Comparison of ENCODE assay signal across 9 mouse cellular contexts in the genomic region with DNA sequence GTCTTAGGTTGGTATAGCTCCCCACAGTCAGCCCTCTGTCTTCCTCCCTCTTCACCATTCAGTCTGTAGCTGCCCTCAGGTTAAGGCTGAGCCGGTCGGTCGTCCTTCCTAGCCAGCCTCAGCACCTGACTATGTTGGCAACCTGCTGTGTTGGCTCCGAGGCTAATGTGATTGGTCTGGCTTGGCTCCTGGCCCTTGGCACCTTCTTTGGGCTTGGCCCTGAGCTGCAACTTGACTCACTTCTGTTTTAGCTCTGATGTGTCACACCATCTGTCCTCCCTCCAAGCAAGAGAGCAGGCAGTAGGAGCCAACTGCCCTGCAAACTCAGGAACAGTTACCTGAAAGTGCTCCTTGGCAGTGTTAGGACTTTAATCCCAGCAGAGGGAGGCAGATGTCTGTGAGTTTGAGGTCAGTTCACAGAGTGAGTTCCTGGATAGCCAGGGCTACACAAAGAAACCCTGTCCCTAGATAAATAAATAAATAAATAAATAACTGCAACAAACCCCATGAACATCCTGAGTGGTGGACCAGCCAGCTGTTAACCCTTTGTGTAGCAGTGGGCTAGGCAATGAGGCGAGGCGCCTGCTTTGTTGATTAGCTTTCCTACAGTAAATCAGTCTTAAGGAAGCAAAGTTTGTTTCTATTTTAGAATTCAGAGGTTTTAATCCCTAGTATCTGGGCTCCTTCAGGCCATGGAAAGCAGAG. TPM values are rescaled to one million over a fixed set of nuclear protein-coding genes. Genes with fewer than 3 reads are reported as not detected.
DNase-seq lines count a peak whose midpoint lies in the region; ATAC-seq and TF ChIP-seq lines count a peak whose summit lies in the region.
"Had no signal": no experiment of that assay in that cellular context is flagged by ENCODE, and none has a peak within 500 bp of the region (broad histone marks: within the 10 kb centered on the region; RNA-seq: fewer than 3 reads in every experiment).

No protein-coding gene starts in this region.

- TF ChIP-seq POLR2A in spleen, adult 2 months (IDR thresholded peaks at IDR 0.05; ENCODE audit: low read depth, low read length) = no peak

- H3K4me3 ChIP-seq in heart, embryonic 11.5 days (ENCODE audit: low read depth, low read length) = no peak overlapping the region
- no peak overlapping the region for H3K4me3 ChIP-seq in spleen, adult 2 months (ENCODE audit: extremely low read depth, insufficient read depth, insufficient read length)
- H3K4me3 ChIP-seq in midbrain, embryonic 13.5 days (replicated peaks) = no peak overlapping the region
- H3K4me3 ChIP-seq: midbrain, embryonic 12.5 days had no signal

- no peak overlapping the region for H3K27ac ChIP-seq in heart, embryonic 11.5 days (ENCODE audit: low read depth, low read length)
- H3K27ac ChIP-seq in spleen, adult 2 months (ENCODE audit: insufficient read depth, low read length) = 0 out of 2 replicates have a peak overlapping the region, but pooled peaks have one; percentile 12
- no peak overlapping the region for H3K27ac ChIP-seq in midbrain, embryonic 13.5 days
- H3K27ac ChIP-seq: midbrain, embryonic 12.5 days had no signal

- H3K4me2 ChIP-seq in heart, embryonic 11.5 days = no peak overlapping the region
- no peak overlapping the region for H3K4me2 ChIP-seq in midbrain, embryonic 13.5 days (replicated peaks)
- H3K4me2 ChIP-seq: midbrain, embryonic 12.5 days had no signal

- H3K36me3 ChIP-seq in heart, embryonic 11.5 days (ENCODE audit: control insufficient read depth, insufficient read depth, low read length) = no peaks in the 10 kb centered on the region
- no peaks in the 10 kb centered on the region for H3K36me3 ChIP-seq in spleen, adult 2 months (ENCODE audit: control insufficient read depth, insufficient read depth, low read length)
- H3K36me3 ChIP-seq in midbrain, embryonic 13.5 days = no peaks in the 10 kb centered on the region
- H3K36me3 ChIP-seq: midbrain, embryonic 12.5 days had no signal

- H3K9me3 ChIP-seq in heart, embryonic 11.5 days (replicated peaks; ENCODE audit: control insufficient read depth, low read length) = no peaks in the 10 kb centered on the region
- H3K9me3 ChIP-seq in midbrain, embryonic 13.5 days = no peaks in the 10 kb centered on the region
- H3K9me3 ChIP-seq: midbrain, embryonic 12.5 days had no signal

- no peaks in the 10 kb centered on the region for H3K27me3 ChIP-seq in heart, embryonic 11.5 days (ENCODE audit: control insufficient read depth, insufficient read depth, low read length)
- H3K27me3 ChIP-seq in spleen, adult 2 months (ENCODE audit: control insufficient read depth, insufficient read depth, low read length) = no peaks in the 10 kb centered on the region
- no peaks in the 10 kb centered on the region for H3K27me3 ChIP-seq in midbrain, embryonic 13.5 days
- H3K27me3 ChIP-seq: midbrain, embryonic 12.5 days had no signal

- DNase-seq in heart, adult 18-20 months = peak; percentile 87 to 89
- no peak for DNase-seq in spleen, adult 2 months (ENCODE audit: low read depth in 1 of 2, low spot score in 2 of 2)
- no peak for DNase-seq in spleen, adult 12 weeks (ENCODE audit: low spot score)
- DNase-seq in gastrocnemius, adult 8-10 months (ENCODE audit: low spot score in 2 of 2) = peak; percentile 85 to 93
- peak; percentile 28 for DNase-seq in lung, postnatal 14 days
- DNase-seq in retina, embryonic 14.5 days (ENCODE audit: low spot score) = no peak

- ATAC-seq in heart, embryonic 11.5 days (replicated peaks; ENCODE audit: insufficient number of reproducible peaks, low FRiP score, low TSS enrichment) = no peak
- no peak for ATAC-seq in midbrain, embryonic 13.5 days

- 0 out of 2 replicates have a peak, but pooled peaks cover 3% of the 10 kb centered on the region for H3K4me1 ChIP-seq in heart, embryonic 11.5 days (ENCODE audit: control insufficient read depth, insufficient read depth, low read length)
- H3K4me1 ChIP-seq in spleen, adult 2 months (ENCODE audit: control insufficient read depth, insufficient read depth, insufficient read length) = no peaks in the 10 kb centered on the region
- no peaks in the 10 kb centered on the region for H3K4me1 ChIP-seq in midbrain, embryonic 13.5 days (replicated peaks)
- H3K4me1 ChIP-seq: midbrain, embryonic 12.5 days had no signal

- 50% methylated on average over 6 of the region's 6 CpGs for WGBS in heart, embryonic 11.5 days (ENCODE audit: insufficient replicate concordance)
- WGBS in spleen, adult 2 months = 79% methylated on average over 6 of the region's 6 CpGs
- 51% methylated on average over 6 of the region's 6 CpGs for WGBS in midbrain, embryonic 13.5 days

- no peak overlapping the region for H3K9ac ChIP-seq in heart, embryonic 11.5 days (ENCODE audit: low read depth, low read length)
- H3K9ac ChIP-seq in midbrain, embryonic 13.5 days (replicated peaks) = no peak overlapping the region
- H3K9ac ChIP-seq: midbrain, embryonic 12.5 days had no signal

- TF ChIP-seq CTCF in spleen, adult 2 months (IDR thresholded peaks at IDR 0.05; ENCODE audit: extremely low read depth, insufficient read depth, insufficient read length, insufficient replicate concordance) = no peak

RNA-seq across cellular contexts. Expression of gene Tnfsfm13, which starts 11.0 kb away (rescaled TPM):
- 1 to 10 TPM; 2.5 to 4.1 TPM for total RNA-seq in heart, adult 18-20 months (2021)
- polyA plus RNA-seq in heart, embryonic 11.5 days (2014; fragmentation: Nextera tagmentation; extraction: Ambion mirVana) = 3.0 and 4.2 TPM in 2 replicates
- polyA plus RNA-seq in spleen, adult 2 months (2012; rRNA removed) = 4.8 and 5.0 TPM in 2 replicates
- total RNA-seq in gastrocnemius, adult 8-10 months (2022) = 1 to 10 TPM; 1.3 to 1.7 (median 1.6) TPM
- 0.64 and 1.2 TPM in 2 replicates for polyA plus RNA-seq in midbrain, embryonic 13.5 days (2015; fragmentation: Nextera tagmentation; extraction: Ambion mirVana)

RNA-seq across cellular contexts. Expression of gene Tnfsf12, which starts 11.3 kb away (rescaled TPM):
- total RNA-seq in heart, adult 18-20 months (2021) = 10 to 100 TPM; 16.9 to 17.1 TPM
- polyA plus RNA-seq in heart, embryonic 11.5 days (2014; fragmentation: Nextera tagmentation; extraction: Ambion mirVana) = 4.4 TPM in 2 replicates
- 23.9 and 26.6 TPM in 2 replicates for polyA plus RNA-seq in spleen, adult 2 months (2012; rRNA removed)
- 1 to 10 TPM; 6.0 to 9.0 (median 7.1) TPM for total RNA-seq in gastrocnemius, adult 8-10 months (2022)
- polyA plus RNA-seq in midbrain, embryonic 13.5 days (2015; fragmentation: Nextera tagmentation; extraction: Ambion mirVana) = 0.98 and 1.2 TPM in 2 replicates

RNA-seq across cellular contexts. Expression of gene Tnfsf13, which starts 21.3 kb away (rescaled TPM):
- total RNA-seq in heart, adult 18-20 months (2021) = 1 to 10 TPM; 1.5 to 1.7 TPM
- polyA plus RNA-seq in heart, embryonic 11.5 days (2014; fragmentation: Nextera tagmentation; extraction: Ambion mirVana) = 0.24 TPM in 1 of 2 replicates, not detected in the other
- 4.6 and 4.9 TPM in 2 replicates for polyA plus RNA-seq in spleen, adult 2 months (2012; rRNA removed)
- total RNA-seq in gastrocnemius, adult 8-10 months (2022) = under 1 TPM in 3 of 4 experiments, not detected in 1; 0.48 to 0.56 (median 0.54) TPM
- 0.36 TPM in 1 of 2 replicates, not detected in the other for polyA plus RNA-seq in midbrain, embryonic 13.5 days (2015; fragmentation: Nextera tagmentation; extraction: Ambion mirVana)

RNA-seq across cellular contexts. Expression of gene Senp3, which starts 25.0 kb away (rescaled TPM):
- total RNA-seq in heart, adult 18-20 months (2021) = 10 to 100 TPM; 27.3 to 35.1 TPM
- 70.2 and 81.4 TPM in 2 replicates for polyA plus RNA-seq in heart, embryonic 11.5 days (2014; fragmentation: Nextera tagmentation; extraction: Ambion mirVana)
- 32.6 and 36.1 TPM in 2 replicates for polyA plus RNA-seq in spleen, adult 2 months (2012; rRNA removed)
- 10 to 100 TPM; 25.7 to 29.4 (median 28.3) TPM for total RNA-seq in gastrocnemius, adult 8-10 months (2022)
- polyA plus RNA-seq in midbrain, embryonic 13.5 days (2015; fragmentation: Nextera tagmentation; extraction: Ambion mirVana) = 101 and 103 TPM in 2 replicates

RNA-seq across cellular contexts. Expression of gene Eif4a1, which starts 34.7 kb away (rescaled TPM):
- 100 to 1,000 TPM; 185 to 188 TPM for total RNA-seq in heart, adult 18-20 months (2021)
- 530 and 592 TPM in 2 replicates for polyA plus RNA-seq in heart, embryonic 11.5 days (2014; fragmentation: Nextera tagmentation; extraction: Ambion mirVana)
- polyA plus RNA-seq in spleen, adult 2 months (2012; rRNA removed) = 172 and 196 TPM in 2 replicates
- 100 to 1,000 TPM in 1 of 4 experiments, 10 to 100 TPM in 3; 81.9 to 109 (median 91.5) TPM for total RNA-seq in gastrocnemius, adult 8-10 months (2022)
- polyA plus RNA-seq in midbrain, embryonic 13.5 days (2015; fragmentation: Nextera tagmentation; extraction: Ambion mirVana) = 581 and 595 TPM in 2 replicates

Comparison
In these comparisons a context has a peak if more than half of its experiments do, and no peak if none do; other contexts are left out.
1. DNase-seq: peak in heart, adult 18-20 months (2 of 2), gastrocnemius, adult 8-10 months (2 of 2) and lung, postnatal 14 days (single experiment); none in spleen, adult 2 months (0 of 2), spleen, adult 12 weeks (single experiment) and retina, embryonic 14.5 days (single experiment).